Mouse (Mus musculus) urinary bladder, adult 18-20 months (tissue): Measurements from ENCODE around the gene Cux1.

Experiments used
- DNase-seq, 2 experiments: peaks; one replicate each; pipeline ENCODE4 v3.0.0; 2022; ENCODE audit warnings: low spot score in 2 of 2, mixed read lengths in 2 of 2

Cux1 gene

DNA sequence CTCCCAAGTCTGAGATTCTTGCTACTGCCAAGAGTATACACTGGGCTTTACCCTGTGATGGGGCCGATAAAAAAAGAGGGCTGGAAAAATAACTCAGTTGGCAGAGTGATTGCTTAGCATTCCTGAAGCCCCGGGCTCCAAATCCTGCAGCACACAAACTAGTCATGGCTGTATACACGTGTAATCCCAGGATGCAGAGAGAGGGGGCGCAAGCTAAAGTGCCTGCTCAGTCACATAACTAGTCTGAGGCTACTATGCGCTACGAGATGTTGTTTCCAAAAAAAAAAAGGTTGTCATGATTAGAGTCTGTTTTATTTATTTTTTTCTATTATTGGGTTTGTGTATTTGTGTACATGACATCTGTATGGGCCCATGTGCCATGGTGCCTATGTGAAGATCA is 245.9 kb downstream of the Cux1 start:
- no peak for DNase-seq

- DNase-seq, result no peak
These were observed 254.7 kb downstream of the Cux1 start for GRCm38 (mm10) chr5:136312566-136312965.

- DNase-seq, result peak in 1 of 2 experiments; percentile 7
These were observed 255.1 kb downstream of the Cux1 start for GRCm38 (mm10) chr5:136312166-136312565.

- DNase-seq, result no peak
These were observed 261.0 kb downstream of the Cux1 start for GRCm38 (mm10) chr5:136306254-136306653.

DNA sequence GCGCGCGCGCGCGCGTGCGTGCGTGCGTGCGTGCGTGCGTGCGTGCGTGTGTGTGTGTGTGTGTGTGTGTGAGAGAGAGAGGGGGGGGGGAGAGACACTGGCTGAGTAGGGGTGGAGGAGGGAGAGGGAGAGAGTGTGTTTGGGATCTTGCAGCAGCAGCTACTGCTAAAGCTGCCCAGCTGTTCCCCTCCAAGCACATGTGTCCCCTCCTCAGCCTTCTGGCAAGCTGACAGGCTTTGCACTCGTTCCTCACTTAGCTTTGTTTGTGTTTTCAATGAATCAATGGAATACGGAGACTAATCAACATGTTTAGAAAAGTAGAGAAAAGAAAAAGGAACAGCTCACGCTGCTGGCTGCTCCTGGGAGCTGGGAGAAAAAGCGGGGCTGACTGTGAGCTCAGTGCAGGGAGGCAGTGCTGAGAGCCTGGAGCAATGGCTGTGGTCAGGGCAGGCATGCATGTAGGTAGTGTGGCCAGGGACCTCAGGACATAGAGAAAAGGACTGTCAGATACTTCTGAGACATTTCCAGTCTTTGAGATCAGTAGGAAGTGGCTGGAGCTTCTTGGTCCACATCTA is 263.8 kb downstream of the Cux1 start:
- no peak for DNase-seq

GRCm38 (mm10) chr5:136300880-136301279 is 266.4 kb downstream of the Cux1 start:
- no peak for DNase-seq

- no peak for DNase-seq
These were observed 269.6 kb downstream of the Cux1 start for GRCm38 (mm10) chr5:136297691-136298090.

- DNase-seq, result no peak
These were observed 270.4 kb downstream of the Cux1 start for GRCm38 (mm10) chr5:136296911-136297310.

- DNase-seq, result no peak
These were observed 274.3 kb downstream of the Cux1 start for GRCm38 (mm10) chr5:136292971-136293418.

- no peak for DNase-seq
These were observed 274.9 kb downstream of the Cux1 start for GRCm38 (mm10) chr5:136292361-136292760.

- no peak for DNase-seq
These were observed 275.7 kb downstream of the Cux1 start for GRCm38 (mm10) chr5:136291562-136291961.

GRCm38 (mm10) chr5:136289776-136290175 is 277.5 kb downstream of the Cux1 start:
- DNase-seq, result no peak

GRCm38 (mm10) chr5:136288351-136289081 is 278.8 kb downstream of the Cux1 start:
- peak in 1 of 2 experiments; percentile 27 for DNase-seq

DNA sequence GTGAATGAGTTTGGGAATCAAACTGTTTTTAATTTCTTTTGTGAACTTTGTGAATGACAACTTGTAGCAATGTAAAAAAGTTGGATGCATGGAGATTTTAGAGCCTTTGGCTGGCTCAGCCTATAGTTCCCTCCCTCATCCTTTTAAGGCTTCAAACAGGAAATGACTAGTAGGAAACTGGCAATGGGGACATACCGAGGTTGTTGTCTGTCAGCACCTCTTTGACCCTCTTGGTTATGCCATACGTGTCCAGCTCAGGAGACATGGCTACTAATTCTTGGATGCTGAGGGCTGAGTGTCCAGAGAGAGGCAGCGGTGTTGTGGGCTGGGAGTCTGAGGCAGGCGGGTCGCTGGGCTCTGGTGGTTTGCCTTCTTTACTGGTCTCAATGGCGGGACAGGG is 280.7 kb downstream of the Cux1 start:
- no peak for DNase-seq

GRCm38 (mm10) chr5:136285106-136285505 is 282.2 kb downstream of the Cux1 start:
- DNase-seq, result no peak

GRCm38 (mm10) chr5:136281351-136281750 is 285.9 kb downstream of the Cux1 start:
- no peak for DNase-seq

DNA sequence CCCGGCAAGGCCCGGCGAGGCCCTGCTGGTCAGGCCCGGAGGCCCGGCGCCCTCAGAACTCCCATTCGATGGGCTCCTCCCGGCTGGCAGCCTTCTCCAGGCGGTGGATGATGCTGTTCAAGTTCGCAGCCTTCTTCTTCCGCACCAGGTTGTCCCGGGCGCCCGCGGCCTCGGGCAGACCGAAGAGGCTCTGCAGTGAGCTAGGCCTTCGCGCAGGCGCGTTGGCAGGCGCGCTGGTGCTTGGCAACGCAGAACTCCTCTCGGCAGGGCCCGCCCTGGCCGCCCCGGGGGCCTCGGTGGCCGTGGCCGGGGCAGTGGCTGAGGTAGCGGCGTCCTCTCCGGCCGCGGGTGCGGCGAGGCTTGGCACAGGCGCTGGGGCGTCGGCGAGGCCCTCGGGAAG is 292.6 kb downstream of the Cux1 start:
- no peak for DNase-seq

DNA sequence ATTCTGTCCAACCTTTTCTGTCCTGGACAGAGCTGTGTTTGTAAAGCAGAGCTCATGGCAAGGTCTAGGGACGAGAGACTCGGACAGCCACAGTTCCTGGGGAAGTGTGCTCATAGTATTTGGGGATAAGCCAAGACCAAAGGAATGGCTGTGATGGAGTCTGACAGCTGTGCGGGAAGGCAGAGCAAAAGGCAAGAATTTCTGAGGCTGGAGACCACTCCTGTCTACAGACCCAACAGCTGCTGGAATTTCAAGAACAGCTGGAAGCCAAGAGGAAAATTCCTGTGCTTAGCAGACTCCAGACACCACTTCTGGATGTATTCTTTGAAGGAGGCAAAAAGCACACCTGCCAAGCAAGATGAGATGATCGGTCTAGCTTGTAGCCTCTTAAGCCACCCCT is 297.4 kb downstream of the Cux1 start:
- no peak for DNase-seq

- DNase-seq, result no peak
These were observed 301.2 kb downstream of the Cux1 start for GRCm38 (mm10) chr5:136266077-136266476.

DNA sequence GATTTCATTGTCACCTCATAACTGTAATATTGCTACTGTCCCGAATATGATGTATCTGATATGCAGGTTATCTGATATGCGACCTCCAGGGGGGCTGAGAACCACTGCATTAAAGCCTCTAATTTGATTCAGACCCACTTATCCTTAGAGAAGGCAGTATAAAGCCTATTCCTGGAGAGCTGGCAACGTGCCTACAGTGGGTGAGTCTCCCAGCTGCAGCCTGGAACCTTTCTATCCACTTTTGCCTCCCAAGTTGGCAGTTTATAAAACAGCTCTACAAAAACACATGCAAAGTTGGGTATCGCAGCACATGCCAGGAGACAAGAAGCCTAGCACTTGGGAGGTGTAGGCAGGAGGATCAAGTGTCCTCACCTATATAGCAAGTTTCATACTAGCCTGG is 303.9 kb downstream of the Cux1 start:
- DNase-seq, result no peak

GRCm38 (mm10) chr5:136258919-136259318 is 308.4 kb downstream of the Cux1 start:
- DNase-seq, result peak; percentile 32 to 73

- peak; percentile 61 to 74 for DNase-seq
These were observed 314.4 kb downstream of the Cux1 start for GRCm38 (mm10) chr5:136252899-136253298.

DNA sequence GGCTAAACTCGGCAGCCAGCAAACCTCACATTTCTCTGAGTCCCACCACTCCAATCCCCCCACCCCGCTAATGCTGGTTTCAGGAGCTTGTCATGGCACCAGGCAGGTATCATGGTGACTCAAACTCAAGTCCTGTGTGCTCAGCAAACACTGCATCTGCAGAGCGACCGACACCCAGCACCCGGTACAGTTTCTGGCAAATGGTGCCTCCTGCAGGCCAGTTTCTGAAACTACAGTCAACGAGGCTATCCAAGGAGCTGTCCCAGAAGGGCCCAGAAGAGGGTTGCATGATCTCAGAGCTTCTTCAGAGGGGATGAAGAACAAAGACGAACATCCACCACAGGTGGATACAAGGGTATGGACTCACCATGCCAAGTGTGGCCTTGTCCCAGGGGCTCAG is 316.3 kb downstream of the Cux1 start:
- DNase-seq, result no peak
